Mouse (Mus musculus) adrenal gland, postnatal 14 days (tissue): ENCODE results near the gene Rnf8. TPM values are rescaled to one million over a fixed set of nuclear protein-coding genes. Genes with fewer than 3 reads are reported as not detected.

Experiments used
- DNase-seq: peaks from one replicate; pipeline ENCODE4 v3.0.0; 2021; ENCODE audit warnings: mixed read lengths
- microRNA-seq, 2 experiments: library from miRNA; unstranded; fragments of <30 nt; microRNA quantifications; one replicate each; pipeline ENCODE4 v1.2.0; 2021
- total RNA-seq: library from RNA; stranded (reverse); gene quantifications from 2 replicates; pipeline ENCODE4 v1.2.3, GENCODE M21; 2021

Rnf8 gene
- total RNA-seq, 1 experiment from 2014 or later, result 41.5 TPM

- DNase-seq, result no peak
Measured at GRCm38 (mm10) chr17:29680921-29681320, 66.3 kb downstream of the Rnf8 start.

GRCm38 (mm10) chr17:29681669-29682068, 67.1 kb downstream of the Rnf8 start:
- no peak for DNase-seq

GRCm38 (mm10) chr17:29682261-29682660, 67.7 kb downstream of the Rnf8 start:
- DNase-seq, result no peak

- DNase-seq, result no peak
Measured at GRCm38 (mm10) chr17:29683127-29683526, 68.5 kb downstream of the Rnf8 start.

- no peak for DNase-seq
Measured at GRCm38 (mm10) chr17:29684275-29684674, 69.7 kb downstream of the Rnf8 start.

- DNase-seq, result no peak
Measured at GRCm38 (mm10) chr17:29686771-29687170, 72.2 kb downstream of the Rnf8 start.

GRCm38 (mm10) chr17:29687373-29687772, 72.8 kb downstream of the Rnf8 start:
- no peak for DNase-seq

GRCm38 (mm10) chr17:29688610-29689009, 74.0 kb downstream of the Rnf8 start:
- DNase-seq, result no peak

GRCm38 (mm10) chr17:29690257-29690656, 75.7 kb downstream of the Rnf8 start:
- no peak for DNase-seq

GRCm38 (mm10) chr17:29692827-29693226, 78.2 kb downstream of the Rnf8 start:
- DNase-seq, result no peak

GRCm38 (mm10) chr17:29693571-29693970, 79.0 kb downstream of the Rnf8 start:
- no peak for DNase-seq

- no peak for DNase-seq
Measured at GRCm38 (mm10) chr17:29694516-29694915, 79.9 kb downstream of the Rnf8 start.

Small RNAs within 50 kb of the gene (microRNA-seq; reads per million reads assigned to microRNA genes)
- gene Mir7667, result 0 reads per million in 2 experiments

Other genes with a start within 250 kb of the Rnf8 start
- gene Pim1, start 124.0 kb upstream of the Rnf8 start, total RNA-seq, result 104 and 129 TPM in 2 replicates
- gene Gm17657, start 65.2 kb upstream of the Rnf8 start, total RNA-seq, result not detected in 2 replicates
- 23.7 and 24.6 TPM in 2 replicates for gene Tbc1d22b, start 65.0 kb upstream of the Rnf8 start, total RNA-seq
- gene Tmem217, start 62.4 kb upstream of the Rnf8 start, total RNA-seq, result not detected in 2 replicates
- gene Gm28043, start 86 bp downstream of the Rnf8 start, total RNA-seq, result 3.2 and 3.3 TPM in 2 replicates
- gene Cmtr1, start 45.8 kb downstream of the Rnf8 start, total RNA-seq, result 70.7 and 71.6 TPM in 2 replicates
- gene Ccdc167, start 102.3 kb downstream of the Rnf8 start, total RNA-seq, result 12.7 and 13.9 TPM in 2 replicates